Mouse (Mus musculus): ENCODE data around the gene Gba2. TPM values are rescaled to one million over a fixed set of nuclear protein-coding genes. Genes with fewer than 3 reads are reported as not detected.
A peak's percentile ranks its signal among the peaks of the same experiment; 100 is the strongest.
"Not testable (repeated sequence)": the region's sequence is repeated elsewhere in the genome, so short reads cannot be mapped to it uniquely, and the experiment has no call there.

Gba2 gene
- polyA plus RNA-seq, 2 experiments = 10.5 to 12.5 TPM

DNA sequence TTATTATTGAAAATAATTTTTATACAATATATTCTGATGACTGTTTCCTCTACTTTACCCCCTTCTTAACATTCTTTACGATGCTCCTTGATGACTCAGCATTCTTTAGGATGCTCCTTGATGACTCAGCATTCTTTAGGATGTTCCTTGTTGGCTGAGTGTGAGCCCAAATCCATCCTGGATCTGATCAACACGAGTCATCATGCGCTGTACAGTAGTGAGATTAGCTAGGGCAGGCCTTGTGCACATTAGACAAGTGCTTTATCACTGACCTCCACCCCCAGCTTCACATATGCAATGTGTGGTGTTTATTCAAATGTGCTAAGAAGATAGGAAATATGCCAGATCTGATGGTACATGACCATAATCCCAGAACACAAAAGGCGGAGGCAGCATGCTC is 19.5 kb upstream of the Gba2 start:
- Histone ChIP-seq H3K9me3 (ENCODE audit: control insufficient read depth, low read length) (no peaks in the 10 kb centered on the region), H3K9ac (replicated peaks) (no peak overlapping the region; the same call in 1 of the 2 replicates), H3K27ac (peak overlapping the region; percentile 96), H3K4me2 (ENCODE audit: low read depth) (peak overlapping the region; percentile 50), H3K4me1 (replicated peaks; ENCODE audit: control insufficient read depth in 2 of 2, insufficient read depth in 2 of 2, low read length in 1 of 2) (peaks cover 37% of the 10 kb centered on the region in 2 experiments), H3K36me3 (replicated peaks; ENCODE audit: control insufficient read depth, insufficient read depth, low read depth) (no peaks in the 10 kb centered on the region), H3K27me3 (ENCODE audit: control insufficient read depth, insufficient read depth, low read length) (no peaks in the 10 kb centered on the region), H3K4me3 (ENCODE audit: insufficient read depth in 1 of 2, low read depth in 2 of 2, low read length in 2 of 2) (no peak overlapping the region)
- TF ChIP-seq EP300 (IDR thresholded peaks at IDR 0.05; ENCODE audit: low read depth) (peak; percentile 97), CTCF (IDR thresholded peaks at IDR 0.05; ENCODE audit: low read depth) (no peak)
- DNase-seq (ENCODE audit: low read depth in 3 of 3, low spot score in 3 of 3) (peak; percentile 77 to 85 (median 81)), ATAC-seq (ENCODE audit: insufficient read depth) (peak; percentile 97)
- 18% methylated on average over 4 of the region's 4 CpGs for WGBS (ENCODE audit: insufficient replicate concordance)

DNA sequence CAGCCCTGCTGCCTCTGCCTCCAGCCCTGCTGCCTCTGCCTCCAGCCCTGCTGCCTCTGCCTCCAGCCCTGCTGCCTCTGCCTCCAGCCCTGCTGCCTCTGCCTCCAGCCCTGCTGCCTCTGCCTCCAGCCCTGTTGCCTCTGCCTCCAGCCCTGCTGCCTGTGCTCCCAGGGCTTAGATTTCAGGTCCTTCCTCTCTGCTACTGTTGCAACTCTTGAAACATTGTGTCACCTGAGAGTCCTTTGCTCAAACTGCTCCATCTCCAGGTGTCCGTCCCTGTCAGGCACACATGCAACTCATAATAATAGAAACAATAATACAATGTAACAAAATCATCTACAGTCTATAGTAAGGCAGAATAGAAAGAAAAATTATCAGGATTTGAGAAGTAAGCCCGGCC is 17.9 kb upstream of the Gba2 start:
- not testable (repeated sequence) for H3K27me3 ChIP-seq (ENCODE audit: control insufficient read depth, insufficient read depth, low read length); H3K4me3 ChIP-seq (ENCODE audit: insufficient read depth in 1 of 2, low read depth in 2 of 2, low read length in 2 of 2); H3K36me3 ChIP-seq (replicated peaks; ENCODE audit: control insufficient read depth, insufficient read depth, low read depth); H3K9ac ChIP-seq (replicated peaks); H3K4me2 ChIP-seq (ENCODE audit: low read depth); ATAC-seq (ENCODE audit: insufficient read depth); H3K27ac ChIP-seq; H3K9me3 ChIP-seq (ENCODE audit: control insufficient read depth, low read length); DNase-seq (ENCODE audit: low read depth in 3 of 3, low spot score in 3 of 3)
- peaks cover 37% of the 10 kb centered on the region in 2 experiments for H3K4me1 ChIP-seq (replicated peaks; ENCODE audit: control insufficient read depth in 2 of 2, insufficient read depth in 2 of 2, low read length in 1 of 2)
- 80% methylated on average over 2 of the region's 2 CpGs for WGBS (ENCODE audit: insufficient replicate concordance)

DNA sequence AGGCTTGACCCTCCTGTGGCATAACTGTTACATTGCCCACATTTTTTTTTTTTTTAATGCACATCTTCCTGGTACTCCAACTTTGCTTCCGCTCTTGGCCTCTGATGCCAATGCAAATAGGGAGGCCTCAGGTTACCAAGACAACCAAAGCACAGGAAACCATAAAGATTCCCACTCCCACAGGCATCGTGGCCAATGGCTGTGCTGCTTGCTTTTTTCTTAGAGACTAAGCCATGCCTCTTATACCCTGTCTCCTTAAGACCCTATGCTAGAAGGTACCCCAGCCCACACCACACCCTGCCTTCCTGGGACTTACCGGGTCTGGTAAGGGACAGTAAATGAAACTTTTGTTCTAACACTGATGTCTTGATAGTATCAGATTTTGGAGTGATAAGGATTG is 14.8 kb upstream of the Gba2 start:
- DNase-seq (ENCODE audit: low read depth in 3 of 3, low spot score in 3 of 3) = no peak
- Histone ChIP-seq H3K4me2 (ENCODE audit: low read depth) (no peak overlapping the region), H3K9me3 (ENCODE audit: control insufficient read depth, low read length) (no peaks in the 10 kb centered on the region), H3K27ac (no peak overlapping the region), H3K4me1 (replicated peaks; ENCODE audit: control insufficient read depth in 2 of 2, insufficient read depth in 2 of 2, low read length in 1 of 2) (peaks cover 19 to 20% of the 10 kb centered on the region in 2 experiments), H3K4me3 (ENCODE audit: insufficient read depth in 1 of 2, low read depth in 2 of 2, low read length in 2 of 2) (no peak overlapping the region), H3K27me3 (ENCODE audit: control insufficient read depth, insufficient read depth, low read length) (no peaks in the 10 kb centered on the region), H3K36me3 (replicated peaks; ENCODE audit: control insufficient read depth, insufficient read depth, low read depth) (no peaks in the 10 kb centered on the region), H3K9ac (replicated peaks) (no peak overlapping the region)
- 48% methylated on average over 3 of the region's 3 CpGs for WGBS (ENCODE audit: insufficient replicate concordance)
- ATAC-seq (ENCODE audit: insufficient read depth) = no peak
- no peak for TF ChIP-seq CTCF (IDR thresholded peaks at IDR 0.05; ENCODE audit: low read depth)
- no peak for TF ChIP-seq EP300 (IDR thresholded peaks at IDR 0.05; ENCODE audit: low read depth)

DNA sequence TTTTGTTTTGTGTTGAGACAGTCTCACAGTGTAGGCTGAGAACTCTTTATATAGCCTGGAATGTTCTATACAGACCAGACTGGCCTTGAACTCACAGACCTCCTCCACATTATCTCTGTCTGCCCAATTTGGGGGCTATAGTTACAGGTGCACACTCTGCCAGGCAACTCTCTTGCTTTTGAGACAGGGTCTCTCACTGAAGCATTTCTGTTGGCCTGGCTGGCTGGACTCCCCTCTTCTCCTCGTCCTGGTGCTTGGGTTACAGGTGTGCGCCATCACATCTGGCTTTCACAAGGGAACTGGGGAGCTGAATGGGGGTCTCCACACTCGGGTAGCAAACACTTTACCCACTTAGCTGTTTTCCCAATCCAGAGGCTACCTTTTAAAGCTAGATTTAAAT is 13.3 kb upstream of the Gba2 start:
- no peaks in the 10 kb centered on the region for H3K36me3 ChIP-seq (replicated peaks; ENCODE audit: control insufficient read depth, insufficient read depth, low read depth)
- no peak overlapping the region for H3K4me2 ChIP-seq (ENCODE audit: low read depth)
- no peak overlapping the region for H3K27ac ChIP-seq
- TF ChIP-seq EP300 (IDR thresholded peaks at IDR 0.05; ENCODE audit: low read depth) (no peak), CTCF (IDR thresholded peaks at IDR 0.05; ENCODE audit: low read depth) (no peak)
- H3K9ac ChIP-seq (replicated peaks) = no peak overlapping the region
- 61% methylated on average over 3 of the region's 3 CpGs for WGBS (ENCODE audit: insufficient replicate concordance)
- no peak for DNase-seq (ENCODE audit: low read depth in 3 of 3, low spot score in 3 of 3)
- H3K4me3 ChIP-seq (ENCODE audit: insufficient read depth in 1 of 2, low read depth in 2 of 2, low read length in 2 of 2) = no peak overlapping the region
- no peaks in the 10 kb centered on the region for H3K9me3 ChIP-seq (ENCODE audit: control insufficient read depth, low read length)
- peaks cover 9 to 16% of the 10 kb centered on the region in 2 experiments for H3K4me1 ChIP-seq (replicated peaks; ENCODE audit: control insufficient read depth in 2 of 2, insufficient read depth in 2 of 2, low read length in 1 of 2)
- no peak for ATAC-seq (ENCODE audit: insufficient read depth)
- H3K27me3 ChIP-seq (ENCODE audit: control insufficient read depth, insufficient read depth, low read length) = no peaks in the 10 kb centered on the region

DNA sequence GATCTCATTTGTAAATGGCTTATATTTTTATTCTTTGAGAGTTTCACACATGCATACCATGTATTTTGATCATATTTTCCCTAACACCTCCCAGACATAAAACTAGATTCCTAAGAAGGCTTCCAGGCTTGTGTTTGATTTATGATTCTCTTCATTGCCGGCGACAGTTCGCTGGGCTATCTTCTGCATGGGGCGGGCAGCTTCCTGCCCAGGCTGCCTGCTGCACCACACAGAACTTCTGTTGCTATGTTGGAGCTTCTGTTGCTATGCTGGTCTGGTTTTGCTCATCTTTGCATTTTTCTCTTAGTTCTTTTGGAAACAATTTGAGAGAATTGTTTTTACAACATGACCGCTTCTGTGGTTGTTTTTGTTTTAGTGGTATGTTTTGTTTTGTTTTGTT is 12.9 kb upstream of the Gba2 start:
- ATAC-seq (ENCODE audit: insufficient read depth) (no peak), DNase-seq (ENCODE audit: low read depth in 3 of 3, low spot score in 3 of 3) (no peak)
- Histone ChIP-seq H3K36me3 (replicated peaks; ENCODE audit: control insufficient read depth, insufficient read depth, low read depth) (no peaks in the 10 kb centered on the region), H3K9ac (replicated peaks) (no peak overlapping the region), H3K4me1 (replicated peaks; ENCODE audit: control insufficient read depth in 2 of 2, insufficient read depth in 2 of 2, low read length in 1 of 2) (peaks cover 9 to 15% of the 10 kb centered on the region in 2 experiments), H3K9me3 (ENCODE audit: control insufficient read depth, low read length) (no peaks in the 10 kb centered on the region), H3K27ac (no peak overlapping the region), H3K27me3 (ENCODE audit: control insufficient read depth, insufficient read depth, low read length) (no peaks in the 10 kb centered on the region), H3K4me2 (ENCODE audit: low read depth) (no peak overlapping the region), H3K4me3 (ENCODE audit: insufficient read depth in 1 of 2, low read depth in 2 of 2, low read length in 2 of 2) (no peak overlapping the region)
- TF ChIP-seq CTCF (IDR thresholded peaks at IDR 0.05; ENCODE audit: low read depth) (no peak), EP300 (IDR thresholded peaks at IDR 0.05; ENCODE audit: low read depth) (no peak)
- WGBS (ENCODE audit: insufficient replicate concordance) = 34% methylated on average over 5 of the region's 5 CpGs

Data from liver, embryonic 14.5 days (tissue).